ENCODE assay signal across 8 mouse cellular contexts in genomic region chr2:152820369-152820768, GRCm38 (mm10). TPM values are rescaled to one million over a fixed set of nuclear protein-coding genes. Genes with fewer than 3 reads are reported as not detected.
DNase-seq lines count a peak whose midpoint lies in the region; ATAC-seq and TF ChIP-seq lines count a peak whose summit lies in the region.

No protein-coding gene starts in this region.

- DNase-seq in frontal cortex, adult 2 months (ENCODE audit: extremely low spot score in 1 of 2, low spot score in 1 of 2) = peak; percentile 51 to 58
- no peak for DNase-seq in frontal cortex, postnatal 25 days (ENCODE audit: low spot score in 2 of 2)
- peak; percentile 96 for DNase-seq in ZHBTc4 (ENCODE audit: low read depth, low spot score)
- DNase-seq in limb, embryonic 11.5 days (ENCODE audit: low spot score) = no peak
- peak; percentile 71 for DNase-seq in midbrain, postnatal 0 days (ENCODE audit: low spot score)
- no peak for DNase-seq in spleen, adult 12 weeks (ENCODE audit: low spot score)

- no peak overlapping the region for H3K4me2 ChIP-seq in forebrain, embryonic 16.5 days (ENCODE audit: low read length)
- no peak overlapping the region; the same call in 1 of the 2 replicates for H3K4me2 ChIP-seq in hindbrain, embryonic 15.5 days
- H3K4me2 ChIP-seq in limb, embryonic 11.5 days (ENCODE audit: low read depth, severe bottlenecking) = no peak overlapping the region
- no peak overlapping the region for H3K4me2 ChIP-seq in midbrain, postnatal 0 days (ENCODE audit: low read depth, low read length, poor library complexity, severe bottlenecking)

- H3K4me3 ChIP-seq in forebrain, embryonic 16.5 days (replicated peaks; ENCODE audit: low read length) = no peak overlapping the region
- no peak overlapping the region for H3K4me3 ChIP-seq in hindbrain, embryonic 15.5 days
- H3K4me3 ChIP-seq in limb, embryonic 11.5 days (ENCODE audit: low read depth, low read length) = no peak overlapping the region
- H3K4me3 ChIP-seq in midbrain, postnatal 0 days (ENCODE audit: low read depth, low read length) = no peak overlapping the region

- no peak for TF ChIP-seq CTCF in midbrain, postnatal 0 days (IDR thresholded peaks at IDR 0.05)

- WGBS in forebrain, embryonic 16.5 days = 10% methylated on average over 2 of the region's 2 CpGs
- 6% methylated on average over 2 of the region's 2 CpGs for WGBS in hindbrain, embryonic 15.5 days
- WGBS in limb, embryonic 11.5 days = 78% methylated on average over 2 of the region's 2 CpGs
- WGBS in midbrain, postnatal 0 days = 14% methylated on average over 2 of the region's 2 CpGs

- ATAC-seq in forebrain, embryonic 16.5 days = no peak
- no peak for ATAC-seq in hindbrain, embryonic 15.5 days (ENCODE audit: low FRiP score, low read depth)
- peak; percentile 66; the same call in 1 of the 2 replicates for ATAC-seq in limb, embryonic 11.5 days (ENCODE audit: insufficient number of reproducible peaks, low FRiP score, low TSS enrichment, low read depth)
- ATAC-seq in midbrain, postnatal 0 days (ENCODE audit: low FRiP score) = no peak

- H3K9ac ChIP-seq in forebrain, embryonic 16.5 days (replicated peaks; ENCODE audit: low read depth, low read length) = no peak overlapping the region
- H3K9ac ChIP-seq in hindbrain, embryonic 15.5 days = no peak overlapping the region
- no peak overlapping the region for H3K9ac ChIP-seq in limb, embryonic 11.5 days (ENCODE audit: low read length)
- no peak overlapping the region for H3K9ac ChIP-seq in midbrain, postnatal 0 days (replicated peaks; ENCODE audit: low read length, poor library complexity, severe bottlenecking)

- H3K9me3 ChIP-seq in forebrain, embryonic 16.5 days (ENCODE audit: control insufficient read depth, low read length) = no peaks in the 10 kb centered on the region
- H3K9me3 ChIP-seq in hindbrain, embryonic 15.5 days = no peaks in the 10 kb centered on the region
- H3K9me3 ChIP-seq in limb, embryonic 11.5 days (ENCODE audit: control insufficient read depth, low read length) = no peaks in the 10 kb centered on the region
- H3K9me3 ChIP-seq in midbrain, postnatal 0 days (ENCODE audit: low read length) = no peaks in the 10 kb centered on the region

- H3K4me1 ChIP-seq in forebrain, embryonic 16.5 days (replicated peaks; ENCODE audit: control insufficient read depth, insufficient read depth, low read length) = peaks cover 43% of the 10 kb centered on the region
- H3K4me1 ChIP-seq in hindbrain, embryonic 15.5 days (replicated peaks) = peaks cover 71% of the 10 kb centered on the region
- H3K4me1 ChIP-seq in limb, embryonic 11.5 days (ENCODE audit: control insufficient read depth, insufficient read depth, low read length) = peaks cover 15% of the 10 kb centered on the region
- H3K4me1 ChIP-seq in midbrain, postnatal 0 days (ENCODE audit: insufficient read depth, low read length) = peaks cover 8% of the 10 kb centered on the region; the same call in 1 of the 2 replicates

- no peaks in the 10 kb centered on the region for H3K27me3 ChIP-seq in forebrain, embryonic 16.5 days (replicated peaks; ENCODE audit: control insufficient read depth, insufficient read depth, low read length)
- H3K27me3 ChIP-seq in hindbrain, embryonic 15.5 days = no peaks in the 10 kb centered on the region
- H3K27me3 ChIP-seq in limb, embryonic 11.5 days (ENCODE audit: control insufficient read depth, insufficient read depth, low read length) = no peaks in the 10 kb centered on the region
- H3K27me3 ChIP-seq in midbrain, postnatal 0 days (ENCODE audit: insufficient read depth, low read length) = no peaks in the 10 kb centered on the region

- H3K27ac ChIP-seq in forebrain, embryonic 16.5 days (ENCODE audit: low read length) = peak overlapping the region; percentile 34
- peak overlapping the region; percentile 47 for H3K27ac ChIP-seq in hindbrain, embryonic 15.5 days (replicated peaks)
- H3K27ac ChIP-seq in limb, embryonic 11.5 days (replicated peaks; ENCODE audit: low read depth, low read length) = peak overlapping the region; percentile 38
- H3K27ac ChIP-seq in midbrain, postnatal 0 days (ENCODE audit: low read depth, low read length) = peak overlapping the region; percentile 43

- H3K36me3 ChIP-seq in forebrain, embryonic 16.5 days (ENCODE audit: control insufficient read depth, insufficient read depth) = 0 out of 2 replicates have a peak, but pooled peaks cover 2% of the 10 kb centered on the region
- H3K36me3 ChIP-seq in hindbrain, embryonic 15.5 days = peaks cover 4% of the 10 kb centered on the region; the same call in 1 of the 2 replicates
- peaks cover 3% of the 10 kb centered on the region; the same call in 1 of the 2 replicates for H3K36me3 ChIP-seq in limb, embryonic 11.5 days (ENCODE audit: control insufficient read depth, insufficient read depth, low read length)
- no peaks in the 10 kb centered on the region for H3K36me3 ChIP-seq in midbrain, postnatal 0 days (ENCODE audit: insufficient read depth, low read length)

RNA-seq across cellular contexts. Expression of gene Bcl2l1, which starts 11.2 kb away (rescaled TPM):
- polyA plus RNA-seq in frontal cortex, adult 2 months (2012; rRNA removed) = 91.7 and 91.8 TPM in 2 replicates
- 176 and 188 TPM in 2 replicates for polyA plus RNA-seq in forebrain, embryonic 16.5 days (2015; fragmentation: Nextera tagmentation; extraction: Ambion mirVana)
- 145 and 155 TPM in 2 replicates for polyA plus RNA-seq in hindbrain, embryonic 15.5 days (2015; fragmentation: Nextera tagmentation; extraction: Ambion mirVana)
- 109 and 110 TPM in 2 replicates for polyA plus RNA-seq in limb, embryonic 11.5 days (2014; fragmentation: Nextera tagmentation; extraction: Ambion mirVana)
- 124 and 133 TPM in 2 replicates for total RNA-seq in midbrain, postnatal 0 days (2014; rRNA removed)
- 150 and 158 TPM in 2 replicates for polyA plus RNA-seq in midbrain, postnatal 0 days (2015; fragmentation: Nextera tagmentation; extraction: Ambion mirVana)

RNA-seq across cellular contexts. Expression of gene Tpx2, which starts 27.4 kb away (rescaled TPM):
- 1.6 and 1.7 TPM in 2 replicates for polyA plus RNA-seq in frontal cortex, adult 2 months (2012; rRNA removed)
- 40.0 and 49.6 TPM in 2 replicates for polyA plus RNA-seq in forebrain, embryonic 16.5 days (2015; fragmentation: Nextera tagmentation; extraction: Ambion mirVana)
- 17.4 and 22.3 TPM in 2 replicates for polyA plus RNA-seq in hindbrain, embryonic 15.5 days (2015; fragmentation: Nextera tagmentation; extraction: Ambion mirVana)
- 172 and 182 TPM in 2 replicates for polyA plus RNA-seq in limb, embryonic 11.5 days (2014; fragmentation: Nextera tagmentation; extraction: Ambion mirVana)
- total RNA-seq in midbrain, postnatal 0 days (2014; rRNA removed) = 4.2 and 4.7 TPM in 2 replicates
- polyA plus RNA-seq in midbrain, postnatal 0 days (2015; fragmentation: Nextera tagmentation; extraction: Ambion mirVana) = 4.6 and 4.8 TPM in 2 replicates

Comparison
In these comparisons a context has a peak if more than half of its experiments do, and no peak if none do; other contexts are left out.
1. DNase-seq: peak in frontal cortex, adult 2 months (2 of 2), ZHBTc4 (single experiment) and midbrain, postnatal 0 days (single experiment); none in frontal cortex, postnatal 25 days (0 of 2), limb, embryonic 11.5 days (single experiment) and spleen, adult 12 weeks (single experiment).
2. Peak in every context shown above with its lines, with median percentiles within 50 percentile points of each other: H3K27ac ChIP-seq.